Mouse (Mus musculus) embryonic facial prominence, embryonic 10.5 days (tissue): ENCODE measurements around the gene Fcgrt. TPM values are rescaled to one million over a fixed set of nuclear protein-coding genes. Genes with fewer than 3 reads are reported as not detected.
A peak's percentile ranks its signal among the peaks of the same experiment; 100 is the strongest.

Source experiments
- DNase-seq: peaks from one replicate; pipeline ENCODE4 v3.0.0-alpha.2; 2017; ENCODE audit warnings: low spot score
- H3K27ac ChIP-seq: fragments of 300-500 bp; sonication (generic); replicated peaks from 2 replicates; pipeline ENCODE4 v1.5.1; 2016; ENCODE audit warnings: mild to moderate bottlenecking
- H3K27me3 ChIP-seq: fragments of 300-500 bp; sonication (generic); replicated peaks from 2 replicates; pipeline ENCODE4 v1.6.1; 2016; ENCODE audit warnings: low read depth, mild to moderate bottlenecking; ENCODE audit not compliant: poor library complexity, severe bottlenecking
- H3K36me3 ChIP-seq: fragments of 300-500 bp; sonication (generic); replicated peaks from 2 replicates; pipeline ENCODE4 v1.6.1; 2016; ENCODE audit warnings: mild to moderate bottlenecking, moderate library complexity
- H3K4me1 ChIP-seq: fragments of 300-500 bp; sonication (generic); 2 replicates; pipeline ENCODE4 v1.6.1; 2016
- H3K4me3 ChIP-seq: fragments of 300-500 bp; sonication (generic); 2 replicates; pipeline ENCODE4 v1.5.1; 2016; ENCODE audit warnings: mild to moderate bottlenecking, moderate library complexity
- H3K9me3 ChIP-seq: fragments of 300-500 bp; sonication (generic); 2 replicates; pipeline ENCODE4 v1.6.1; 2016; ENCODE audit warnings: mild to moderate bottlenecking
- WGBS: fragments of 180-500 bp; shearing (Covaris S2); methylation state at CpG from one replicate; pipeline ENCODE4 v1.1.7; 2016; 5-methylcytosine and 5-hydroxymethylcytosine counted together
- polyA plus RNA-seq: library from polyadenylated mRNA; unstranded; fragments of >200 nt; fragmentation: Nextera tagmentation; extraction: Ambion mirVana; gene quantifications from 2 replicates; pipeline ENCODE4 v1.2.1, GENCODE M21; 2016

Fcgrt gene
- polyA plus RNA-seq, 1 experiment from 2014 or later, result 6.0 TPM

DNA sequence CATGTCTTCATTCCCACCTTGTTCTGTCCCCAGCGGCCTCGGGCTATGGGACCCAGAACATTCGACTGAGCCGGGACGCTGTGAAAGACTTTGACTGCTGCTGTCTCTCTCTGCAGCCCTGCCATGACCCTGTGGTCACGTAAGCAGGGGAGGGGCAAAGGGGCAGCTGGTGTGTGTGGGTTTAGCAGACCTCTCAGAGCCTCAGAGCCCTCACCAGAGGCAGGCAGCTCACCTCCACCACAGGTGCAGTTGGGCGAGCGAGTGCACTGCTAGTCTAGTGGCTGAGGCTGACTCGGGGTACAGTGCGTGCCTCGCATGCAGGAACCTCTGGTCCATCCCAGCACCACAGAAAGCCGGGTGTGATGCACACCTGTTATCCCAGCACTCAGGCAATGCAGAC is 29.7 kb downstream of the Fcgrt start:
- Histone ChIP-seq H3K9me3 (no peaks in the 10 kb centered on the region), H3K4me3 (no peak overlapping the region), H3K4me1 (no peaks in the 10 kb centered on the region), H3K27ac (no peak overlapping the region), H3K27me3 (no peaks in the 10 kb centered on the region), H3K36me3 (peaks cover 50% of the 10 kb centered on the region)
- 88% methylated on average over 12 of the region's 12 CpGs for WGBS
- no peak for DNase-seq

DNA sequence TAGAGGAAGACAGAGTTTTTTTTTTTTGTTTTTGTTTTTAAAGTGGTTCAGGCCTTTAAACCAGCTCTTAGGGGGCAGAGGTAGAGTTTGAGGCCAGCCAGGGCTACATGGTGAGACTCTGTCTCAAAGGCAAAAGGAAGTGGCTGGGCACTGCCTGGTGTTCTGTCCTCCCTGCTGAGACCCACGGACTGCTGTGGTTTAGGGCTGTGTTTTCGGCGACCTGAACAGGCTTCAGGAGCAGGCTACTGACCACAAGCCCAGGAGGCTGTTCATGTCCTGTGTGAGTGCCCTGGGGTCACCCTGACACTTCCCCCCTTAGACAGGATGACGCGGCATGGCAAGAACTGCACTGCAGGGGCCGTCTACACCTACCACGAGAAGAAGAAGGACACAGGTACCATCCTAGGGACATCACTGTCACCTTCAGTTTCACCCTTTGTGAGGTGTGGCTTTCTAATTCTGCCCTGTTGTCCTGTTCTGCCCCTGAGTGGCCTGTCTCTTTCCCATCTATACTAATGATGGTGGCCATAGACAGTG is 30.4 kb downstream of the Fcgrt start:
- no peak for DNase-seq
- no peak overlapping the region for H3K27ac ChIP-seq
- H3K27me3 ChIP-seq, result no peaks in the 10 kb centered on the region
- H3K4me1 ChIP-seq, result no peaks in the 10 kb centered on the region
- no peaks in the 10 kb centered on the region for H3K9me3 ChIP-seq
- 85% methylated on average over 7 of the region's 7 CpGs for WGBS
- H3K36me3 ChIP-seq, result peaks cover 50% of the 10 kb centered on the region
- no peak overlapping the region for H3K4me3 ChIP-seq

DNA sequence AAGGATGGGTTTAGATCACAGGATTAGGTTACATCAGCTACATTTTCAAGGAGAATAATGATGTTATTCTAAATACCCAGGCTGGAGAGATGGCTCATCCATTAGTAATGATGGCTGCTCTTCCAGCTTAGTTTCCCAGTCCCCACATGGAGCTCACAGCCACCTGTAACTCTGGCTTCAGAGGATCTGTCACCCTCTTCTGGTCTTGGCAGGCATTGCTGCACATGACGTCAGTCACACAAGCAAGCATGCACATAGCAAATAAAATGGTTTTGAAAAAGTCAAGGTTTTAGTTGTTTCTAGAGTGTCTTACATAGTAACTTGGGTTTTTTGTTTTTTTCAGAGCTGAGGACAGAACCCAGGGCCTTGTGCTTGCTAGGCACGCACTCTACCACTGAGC is 31.4 kb downstream of the Fcgrt start:
- H3K27ac ChIP-seq, result no peak overlapping the region
- H3K27me3 ChIP-seq, result no peaks in the 10 kb centered on the region
- no peak overlapping the region for H3K4me3 ChIP-seq
- peaks cover 46% of the 10 kb centered on the region for H3K36me3 ChIP-seq
- DNase-seq, result no peak
- no peaks in the 10 kb centered on the region for H3K9me3 ChIP-seq
- H3K4me1 ChIP-seq, result no peaks in the 10 kb centered on the region
- 82% methylated on average over 2 of the region's 2 CpGs for WGBS

DNA sequence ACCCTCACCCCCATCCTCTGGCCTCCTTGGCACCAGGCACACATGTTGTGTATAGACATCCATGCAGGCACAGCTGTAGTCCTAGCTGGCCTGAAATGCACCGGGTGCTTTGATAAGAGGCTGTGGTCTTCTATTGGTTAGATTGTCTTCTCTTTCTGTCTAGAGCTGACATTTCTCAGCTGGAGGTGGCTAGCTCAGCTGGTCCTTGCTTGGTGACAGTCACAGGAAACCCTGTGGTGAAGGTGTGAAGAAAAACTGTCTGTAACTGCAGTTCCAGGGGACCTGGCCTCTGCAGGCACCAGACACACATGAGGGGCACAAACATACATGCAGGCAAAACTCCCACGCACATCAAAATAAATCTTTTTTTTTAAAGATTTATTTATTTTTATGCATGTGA is 34.0 kb downstream of the Fcgrt start:
- Histone ChIP-seq H3K36me3 (peaks cover 20% of the 10 kb centered on the region), H3K27ac (no peak overlapping the region), H3K9me3 (no peaks in the 10 kb centered on the region), H3K4me3 (no peak overlapping the region), H3K27me3 (no peaks in the 10 kb centered on the region), H3K4me1 (no peaks in the 10 kb centered on the region)
- WGBS, result 92% methylated on average over 2 of the region's 2 CpGs
- DNase-seq, result no peak

DNA sequence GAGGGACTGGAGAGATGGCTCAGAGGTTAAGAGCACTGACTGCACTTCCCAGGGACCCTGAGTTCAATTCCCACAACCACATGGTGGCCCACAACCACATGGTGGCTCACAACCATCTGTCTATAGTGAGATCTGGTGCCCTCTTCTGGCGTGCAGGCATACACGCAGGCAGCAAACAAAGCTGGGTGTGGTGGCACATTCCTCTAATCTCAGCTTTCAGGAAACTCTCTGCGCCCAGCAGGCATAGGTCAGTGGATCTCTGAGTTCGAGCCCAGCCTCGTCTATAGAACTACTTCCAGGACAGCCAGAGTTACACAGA is 35.7 kb downstream of the Fcgrt start:
- H3K4me3 ChIP-seq, result no peak overlapping the region
- H3K27ac ChIP-seq, result no peak overlapping the region
- H3K27me3 ChIP-seq, result no peaks in the 10 kb centered on the region
- no peaks in the 10 kb centered on the region for H3K9me3 ChIP-seq
- peaks cover 4% of the 10 kb centered on the region; the same call in 1 of the 2 replicates for H3K36me3 ChIP-seq
- 24% methylated on average over 5 of the region's 5 CpGs for WGBS
- peak; percentile 70 for DNase-seq
- H3K4me1 ChIP-seq, result peaks cover 7% of the 10 kb centered on the region

DNA sequence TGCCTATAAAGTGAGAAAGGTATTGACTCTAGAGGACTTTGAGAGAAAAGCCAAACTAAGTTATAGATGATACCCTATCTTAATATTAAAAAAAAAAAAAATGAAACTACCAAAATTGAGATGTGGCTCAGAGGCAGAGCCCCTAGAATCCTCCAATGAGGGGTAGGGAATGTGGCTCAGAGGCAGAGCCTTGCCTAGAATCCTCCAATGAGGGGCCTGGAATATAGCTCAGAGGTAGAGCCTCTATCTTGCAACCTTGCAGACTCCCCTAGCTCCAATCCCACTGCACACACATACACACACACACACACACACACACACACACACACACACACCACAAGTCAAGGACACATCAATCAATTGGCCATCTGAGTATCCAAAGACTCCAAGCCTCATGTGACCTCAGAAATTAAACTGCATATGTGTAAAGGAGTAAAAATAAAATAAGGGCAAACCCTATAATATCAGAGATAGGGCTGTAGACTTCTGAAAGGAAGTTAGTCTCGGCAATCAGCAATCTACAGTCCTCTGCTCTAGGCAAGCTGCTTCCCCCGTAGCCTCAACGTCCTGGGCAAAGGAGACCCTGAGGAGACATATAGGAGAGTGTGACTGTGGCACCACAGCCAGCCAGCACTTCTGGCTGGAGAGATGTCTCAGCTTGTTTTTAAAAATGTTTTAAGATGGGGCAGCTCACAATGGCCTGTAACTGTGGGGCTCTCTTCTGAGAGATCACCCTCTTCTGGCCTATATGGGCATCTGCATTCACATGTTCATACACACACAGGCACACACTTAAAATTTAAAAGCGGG is 36.3 kb downstream of the Fcgrt start:
- Histone ChIP-seq H3K9me3 (no peaks in the 10 kb centered on the region), H3K27ac (no peak overlapping the region), H3K36me3 (peaks cover 4% of the 10 kb centered on the region; the same call in 1 of the 2 replicates), H3K27me3 (no peaks in the 10 kb centered on the region), H3K4me1 (peaks cover 8% of the 10 kb centered on the region), H3K4me3 (no peak overlapping the region)
- whole genome bisulfite sequencing, result 76% methylated on average over 4 of the region's 4 CpGs
- no peak for DNase-seq

DNA sequence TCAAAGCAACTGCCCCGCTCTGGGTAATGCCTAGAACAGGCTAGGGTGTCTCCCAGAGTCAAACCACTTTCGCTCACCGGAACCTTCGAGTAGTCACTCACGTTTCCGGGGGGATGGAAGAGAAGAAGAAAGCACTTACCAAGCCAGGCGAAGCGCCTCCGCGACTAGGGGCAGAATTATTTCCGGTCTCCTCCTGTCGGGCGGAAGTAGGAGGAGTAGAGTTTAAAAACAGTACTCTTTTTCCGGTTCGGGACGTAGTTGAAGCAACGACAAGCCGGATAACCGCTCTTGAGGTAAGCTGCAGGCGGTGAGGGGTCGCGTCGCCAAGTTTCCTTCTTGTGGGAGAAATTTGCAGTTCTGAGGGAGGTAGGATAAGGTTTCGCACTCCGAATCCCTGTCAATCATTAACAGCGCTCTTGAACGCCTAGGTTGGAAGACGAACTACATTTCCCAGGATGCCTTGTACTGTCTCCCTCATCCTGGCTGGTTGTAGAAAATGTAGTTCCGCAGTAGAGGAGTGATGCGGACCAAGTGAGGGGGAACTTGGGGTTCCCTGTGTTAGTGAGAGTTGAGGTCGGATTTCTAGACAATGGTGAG is 41.3 kb downstream of the Fcgrt start, which contains the start of the genes Nosip and Prrg2:
TSS of gene Nosip (plus strand) at position 191 of the 597 bp plus-strand sequence.
TSS of gene Prrg2 (minus strand) at position 439 of the 597 bp plus-strand sequence.
- no peaks in the 10 kb centered on the region for H3K9me3 ChIP-seq
- peak within 1 kb of the TSS; percentile 89 for H3K27ac ChIP-seq
- no peaks in the 10 kb centered on the region for H3K27me3 ChIP-seq
- H3K4me1 ChIP-seq, result peaks cover 42% of the 10 kb centered on the region
- peak within 1 kb of the TSS; percentile 73 for H3K4me3 ChIP-seq
- WGBS, result under 1% methylated on average over 31 of the region's 31 CpGs
- H3K36me3 ChIP-seq, result no peaks in the 10 kb centered on the region
- DNase-seq, result peak; percentile 94

DNA sequence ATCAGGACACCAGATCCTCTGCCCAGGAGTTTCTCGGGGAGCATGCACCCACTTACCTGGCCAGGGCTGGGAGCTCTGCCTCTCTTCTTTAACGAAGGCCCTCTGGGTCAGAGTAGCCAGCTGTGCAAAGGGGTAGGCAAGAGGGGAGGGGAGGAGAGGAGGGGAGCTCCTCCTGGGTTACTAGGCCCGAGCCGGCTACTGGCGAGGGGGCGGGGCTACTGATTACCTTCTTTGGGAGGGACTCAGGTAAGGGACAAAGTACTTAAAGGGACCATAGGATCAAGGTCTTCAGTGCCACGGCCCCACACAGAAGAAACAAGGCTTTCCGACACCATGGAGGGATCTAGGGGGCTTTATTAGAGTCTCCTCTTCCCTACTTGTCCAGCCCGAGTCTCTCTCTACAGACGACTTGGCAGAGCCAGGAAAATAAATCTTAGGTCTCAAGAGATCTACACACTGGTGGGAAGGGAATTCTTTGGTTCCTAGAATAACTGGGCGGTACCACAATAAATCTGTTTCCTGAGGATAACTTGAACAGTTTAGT is 42.0 kb downstream of the Fcgrt start:
- H3K4me1 ChIP-seq, result peaks cover 42% of the 10 kb centered on the region
- H3K27me3 ChIP-seq, result no peaks in the 10 kb centered on the region
- H3K9me3 ChIP-seq, result no peaks in the 10 kb centered on the region
- peak overlapping the region; percentile 89 for H3K27ac ChIP-seq
- 17% methylated on average over 11 of the region's 11 CpGs for WGBS
- DNase-seq, result peak; percentile 46
- H3K4me3 ChIP-seq, result peak overlapping the region; percentile 73
- H3K36me3 ChIP-seq, result no peaks in the 10 kb centered on the region

DNA sequence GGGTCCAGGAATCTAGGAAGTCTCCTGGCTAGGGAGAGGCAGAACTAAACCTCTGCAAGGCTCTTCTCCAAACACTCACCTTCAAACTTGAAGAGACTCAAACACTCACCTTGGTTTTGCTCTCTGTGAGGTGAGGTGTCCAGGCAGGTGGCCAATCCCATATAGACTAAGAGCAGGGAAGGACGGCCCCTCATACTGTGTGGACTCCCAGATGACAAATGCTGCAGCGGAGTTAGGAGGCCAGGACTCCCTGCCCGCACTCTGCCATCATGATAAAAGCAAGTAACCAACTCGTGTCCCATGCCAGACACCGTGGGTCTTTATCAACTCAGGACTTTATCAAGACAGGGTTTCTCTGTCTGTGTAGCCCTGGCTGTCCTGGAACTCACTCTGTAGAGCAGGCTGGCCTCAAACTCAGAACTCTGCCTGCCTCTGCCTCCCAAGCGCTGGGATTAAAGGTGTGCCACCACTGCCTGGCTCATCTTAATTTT is 43.0 kb downstream of the Fcgrt start:
- peak overlapping the region; percentile 73; the same call in 1 of the 2 replicates for H3K4me3 ChIP-seq
- H3K9me3 ChIP-seq, result no peaks in the 10 kb centered on the region
- no peak for DNase-seq
- peaks cover 42% of the 10 kb centered on the region for H3K4me1 ChIP-seq
- WGBS, result 91% methylated on average over 6 of the region's 6 CpGs
- H3K36me3 ChIP-seq, result no peaks in the 10 kb centered on the region
- peak overlapping the region; percentile 89 for H3K27ac ChIP-seq
- no peaks in the 10 kb centered on the region for H3K27me3 ChIP-seq

DNA sequence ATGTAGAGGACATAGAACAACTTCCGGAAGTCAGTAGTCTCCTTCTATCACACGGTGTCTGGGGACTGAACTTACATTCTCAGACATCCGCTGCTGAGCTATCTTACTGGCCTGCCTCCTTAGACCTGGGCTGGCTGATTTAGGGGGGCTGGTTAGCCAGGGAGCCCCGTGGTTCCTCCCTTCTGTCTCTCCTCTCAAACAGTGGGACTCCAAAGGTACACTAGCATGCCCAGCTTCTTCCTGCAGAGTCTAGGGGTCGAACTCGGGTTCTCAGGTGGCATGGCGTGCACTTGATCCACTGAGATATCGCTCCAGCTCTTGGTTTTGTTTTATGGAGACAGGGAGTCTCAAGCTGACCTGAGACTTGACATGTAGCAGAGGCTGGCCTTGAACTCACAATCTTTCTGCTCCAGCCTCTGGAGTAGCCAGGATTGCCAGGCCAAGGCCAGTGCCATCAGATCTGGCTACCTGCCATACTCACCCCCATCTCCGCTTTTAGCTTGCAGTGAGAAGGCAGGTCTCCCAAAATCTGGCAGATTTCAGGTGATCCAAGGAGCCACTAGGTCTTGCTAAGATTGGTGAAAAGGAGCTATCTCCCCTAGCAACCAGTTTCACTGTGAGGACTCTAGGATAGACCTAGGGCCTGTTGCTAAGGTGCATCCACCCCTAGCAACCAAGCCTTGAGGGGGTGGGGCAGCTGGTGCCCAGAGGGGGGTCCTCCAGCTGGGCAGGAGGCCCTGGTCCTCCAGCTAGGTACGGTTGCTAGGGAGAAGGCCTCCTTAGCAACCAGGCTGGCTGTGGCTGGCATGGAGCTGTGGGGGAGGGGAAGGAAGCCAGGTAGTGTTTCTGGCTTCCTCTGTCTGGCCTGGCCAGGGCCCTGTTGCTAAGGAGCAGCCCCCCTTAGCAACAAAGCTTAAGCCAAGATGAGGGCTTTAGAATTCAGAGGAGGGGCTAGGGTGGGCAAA is 44.8 kb downstream of the Fcgrt start:
- H3K4me3 ChIP-seq, result peak overlapping the region; percentile 11; the same call in 1 of the 2 replicates
- WGBS, result 78% methylated on average over 10 of the region's 10 CpGs
- DNase-seq, result peak; percentile 73
- H3K36me3 ChIP-seq, result no peaks in the 10 kb centered on the region
- no peaks in the 10 kb centered on the region for H3K9me3 ChIP-seq
- peaks cover 52% of the 10 kb centered on the region for H3K4me1 ChIP-seq
- no peaks in the 10 kb centered on the region for H3K27me3 ChIP-seq
- peak overlapping the region; percentile 75 for H3K27ac ChIP-seq

DNA sequence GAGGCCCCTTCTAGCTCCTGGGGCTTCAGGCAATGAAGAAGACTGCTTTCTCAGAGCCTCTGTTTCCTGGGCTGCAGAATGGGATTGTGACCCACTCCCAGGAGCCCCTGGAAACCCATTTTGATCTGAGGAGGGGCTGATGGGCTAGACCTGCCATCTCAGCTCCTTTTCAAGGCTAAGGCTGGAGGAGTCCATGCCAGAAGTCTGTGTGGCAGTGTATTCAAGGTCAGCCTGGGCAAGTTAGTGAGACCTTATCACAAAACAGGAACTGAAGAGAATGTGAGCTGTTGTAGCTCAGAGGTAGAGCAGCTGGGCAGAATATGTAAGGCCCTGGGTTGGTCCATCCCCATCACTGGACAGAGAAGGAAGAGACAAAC is 46.7 kb downstream of the Fcgrt start:
- no peaks in the 10 kb centered on the region for H3K36me3 ChIP-seq
- peak overlapping the region; percentile 48 for H3K27ac ChIP-seq
- peaks cover 51% of the 10 kb centered on the region for H3K4me1 ChIP-seq
- no peak overlapping the region for H3K4me3 ChIP-seq
- no peaks in the 10 kb centered on the region for H3K9me3 ChIP-seq
- DNase-seq, result no peak
- no peaks in the 10 kb centered on the region for H3K27me3 ChIP-seq
